Comparison of ENCODE assay signal across 12 mouse cellular contexts in genomic region chr9:120519469-120520125, GRCm38 (mm10). TPM values are rescaled to one million over a fixed set of nuclear protein-coding genes. Genes with fewer than 3 reads are reported as not detected.
A peak's percentile ranks its signal among the peaks of the same experiment; 100 is the strongest.
DNase-seq lines count a peak whose midpoint lies in the region; ATAC-seq lines count a peak whose summit lies in the region.
"Had no signal": no experiment of that assay in that cellular context is flagged by ENCODE, and none has a peak within 500 bp of the region (broad histone marks: within the 10 kb centered on the region; RNA-seq: fewer than 3 reads in every experiment).

No protein-coding gene starts in this region.

- no peaks in the 10 kb centered on the region; the same call in 1 of the 2 replicates for H3K4me1 ChIP-seq in hindbrain, embryonic 15.5 days (replicated peaks)
- H3K4me1 ChIP-seq in hindbrain, embryonic 13.5 days (replicated peaks): no peaks in the 10 kb centered on the region
- H3K4me1 ChIP-seq in embryonic facial prominence, embryonic 14.5 days (ENCODE audit: control insufficient read depth, insufficient read depth, low read length): no peaks in the 10 kb centered on the region
- H3K4me1 ChIP-seq: heart, embryonic 10.5 days; limb, embryonic 15.5 days had no signal

- no peak for ATAC-seq in hindbrain, embryonic 15.5 days (ENCODE audit: low FRiP score, low read depth)
- no peak for ATAC-seq in hindbrain, embryonic 13.5 days (ENCODE audit: low FRiP score)
- no peak; the same call in 1 of the 2 replicates for ATAC-seq in embryonic facial prominence, embryonic 14.5 days (ENCODE audit: low read depth)
- no peak for ATAC-seq in erythroblast, adult 5-6 weeks (replicated peaks; ENCODE audit: low FRiP score, poor library complexity, severe bottlenecking)
- ATAC-seq: forebrain, embryonic 16.5 days had no signal

- 37% methylated on average over 19 of the region's 19 CpGs for WGBS in hindbrain, embryonic 15.5 days
- WGBS in hindbrain, embryonic 13.5 days: 49% methylated on average over 19 of the region's 19 CpGs
- WGBS in embryonic facial prominence, embryonic 14.5 days: 45% methylated on average over 19 of the region's 19 CpGs

- H3K4me2 ChIP-seq in hindbrain, embryonic 15.5 days: peak overlapping the region; percentile 20; the same call in 1 of the 2 replicates
- H3K4me2 ChIP-seq in hindbrain, embryonic 13.5 days: no peak overlapping the region
- no peak overlapping the region for H3K4me2 ChIP-seq in embryonic facial prominence, embryonic 14.5 days (ENCODE audit: low read depth, low read length)
- H3K4me2 ChIP-seq: limb, embryonic 15.5 days had no signal

- H3K9ac ChIP-seq in hindbrain, embryonic 15.5 days: no peak overlapping the region
- no peak overlapping the region for H3K9ac ChIP-seq in hindbrain, embryonic 13.5 days
- H3K9ac ChIP-seq in embryonic facial prominence, embryonic 14.5 days (ENCODE audit: low read depth, low read length): no peak overlapping the region
- H3K9ac ChIP-seq: limb, embryonic 15.5 days had no signal

- DNase-seq in right cerebral cortex, adult 18-20 months: peak; percentile 67
- no peak for DNase-seq in right cerebral cortex, postnatal 14 days
- DNase-seq in embryonic facial prominence, embryonic 14.5 days (ENCODE audit: low spot score): peak; percentile 35
- DNase-seq in telencephalon, adult 2 months (ENCODE audit: low read depth, low spot score): peak; percentile 66
- DNase-seq: lung, postnatal 14 days had no signal

- no peaks in the 10 kb centered on the region for H3K9me3 ChIP-seq in hindbrain, embryonic 15.5 days
- no peaks in the 10 kb centered on the region for H3K9me3 ChIP-seq in hindbrain, embryonic 13.5 days
- H3K9me3 ChIP-seq in embryonic facial prominence, embryonic 14.5 days (ENCODE audit: control insufficient read depth, low read length): no peaks in the 10 kb centered on the region
- H3K9me3 ChIP-seq: heart, embryonic 10.5 days; hindbrain, embryonic 10.5 days; limb, embryonic 15.5 days had no signal

- H3K4me3 ChIP-seq in hindbrain, embryonic 15.5 days: no peak overlapping the region
- no peak overlapping the region for H3K4me3 ChIP-seq in hindbrain, embryonic 13.5 days
- H3K4me3 ChIP-seq in embryonic facial prominence, embryonic 14.5 days (ENCODE audit: low read depth, low read length): no peak overlapping the region
- H3K4me3 ChIP-seq: heart, embryonic 10.5 days; hindbrain, embryonic 10.5 days; limb, embryonic 15.5 days had no signal

- no peak overlapping the region for H3K27ac ChIP-seq in hindbrain, embryonic 15.5 days (replicated peaks)
- H3K27ac ChIP-seq in hindbrain, embryonic 13.5 days: no peak overlapping the region
- H3K27ac ChIP-seq in embryonic facial prominence, embryonic 14.5 days (replicated peaks; ENCODE audit: low read depth, low read length): no peak overlapping the region
- H3K27ac ChIP-seq: heart, embryonic 10.5 days; hindbrain, embryonic 10.5 days; limb, embryonic 15.5 days had no signal

- H3K27me3 ChIP-seq in hindbrain, embryonic 15.5 days: no peaks in the 10 kb centered on the region
- H3K27me3 ChIP-seq in hindbrain, embryonic 13.5 days: no peaks in the 10 kb centered on the region
- no peaks in the 10 kb centered on the region for H3K27me3 ChIP-seq in embryonic facial prominence, embryonic 14.5 days (replicated peaks; ENCODE audit: control insufficient read depth, insufficient read depth, low read length)
- H3K27me3 ChIP-seq: limb, embryonic 15.5 days had no signal

- H3K36me3 ChIP-seq in hindbrain, embryonic 15.5 days: no peaks in the 10 kb centered on the region
- H3K36me3 ChIP-seq in hindbrain, embryonic 13.5 days: no peaks in the 10 kb centered on the region
- no peaks in the 10 kb centered on the region for H3K36me3 ChIP-seq in embryonic facial prominence, embryonic 14.5 days (ENCODE audit: control insufficient read depth, insufficient read depth, low read length)
- H3K36me3 ChIP-seq: heart, embryonic 10.5 days; hindbrain, embryonic 10.5 days; limb, embryonic 15.5 days had no signal

RNA-seq across cellular contexts. Expression of gene Entpd3, which starts 20.0 kb away (rescaled TPM):
- polyA plus RNA-seq in hindbrain, embryonic 15.5 days (2015; fragmentation: Nextera tagmentation; extraction: Ambion mirVana): 3.2 and 4.1 TPM in 2 replicates
- polyA plus RNA-seq in hindbrain, embryonic 13.5 days (2015; fragmentation: Nextera tagmentation; extraction: Ambion mirVana): 1.2 and 1.6 TPM in 2 replicates
- polyA plus RNA-seq in embryonic facial prominence, embryonic 14.5 days (2014; fragmentation: Nextera tagmentation; extraction: Ambion mirVana): 6.9 and 10.0 TPM in 2 replicates
- 0.63 TPM in 1 of 2 replicates, not detected in the other for total RNA-seq in erythroblast, adult 5-6 weeks (2015; ENCODE audit: low replicate concordance)
- total RNA-seq in erythroblast, adult 5-6 weeks (2017; ENCODE audit: low replicate concordance): 0.17 TPM in 1 of 2 replicates, not detected in the other

RNA-seq across cellular contexts. Expression of gene Eif1b, which starts 27.6 kb away (rescaled TPM):
- polyA plus RNA-seq in hindbrain, embryonic 15.5 days (2015; fragmentation: Nextera tagmentation; extraction: Ambion mirVana): 283 and 285 TPM in 2 replicates
- polyA plus RNA-seq in hindbrain, embryonic 13.5 days (2015; fragmentation: Nextera tagmentation; extraction: Ambion mirVana): 330 and 337 TPM in 2 replicates
- 160 and 166 TPM in 2 replicates for polyA plus RNA-seq in embryonic facial prominence, embryonic 14.5 days (2014; fragmentation: Nextera tagmentation; extraction: Ambion mirVana)
- 23.6 and 24.2 TPM in 2 replicates for total RNA-seq in erythroblast, adult 5-6 weeks (2015; ENCODE audit: low replicate concordance)
- 17.6 and 31.2 TPM in 2 replicates for total RNA-seq in erythroblast, adult 5-6 weeks (2017; ENCODE audit: low replicate concordance)

RNA-seq across cellular contexts. Expression of gene Rpl14, which starts 51.6 kb away (rescaled TPM):
- 408 and 422 TPM in 2 replicates for polyA plus RNA-seq in hindbrain, embryonic 15.5 days (2015; fragmentation: Nextera tagmentation; extraction: Ambion mirVana)
- polyA plus RNA-seq in hindbrain, embryonic 13.5 days (2015; fragmentation: Nextera tagmentation; extraction: Ambion mirVana): 481 and 484 TPM in 2 replicates
- 992 and 1,026 TPM in 2 replicates for polyA plus RNA-seq in embryonic facial prominence, embryonic 14.5 days (2014; fragmentation: Nextera tagmentation; extraction: Ambion mirVana)
- 365 and 373 TPM in 2 replicates for total RNA-seq in erythroblast, adult 5-6 weeks (2015; ENCODE audit: low replicate concordance)
- total RNA-seq in erythroblast, adult 5-6 weeks (2017; ENCODE audit: low replicate concordance): 312 and 351 TPM in 2 replicates
